Mouse (Mus musculus): ENCODE results near the gene Tmem210.

Gene Tmem210

GRCm38 (mm10) chr2:25297093-25297492, 9.1 kb downstream of the Tmem210 start:
- no peak for DNase-seq (ENCODE audit: low spot score)

- DNase-seq (ENCODE audit: low spot score): no peak
These were observed 10.1 kb downstream of the Tmem210 start for GRCm38 (mm10) chr2:25298046-25298445.

DNA sequence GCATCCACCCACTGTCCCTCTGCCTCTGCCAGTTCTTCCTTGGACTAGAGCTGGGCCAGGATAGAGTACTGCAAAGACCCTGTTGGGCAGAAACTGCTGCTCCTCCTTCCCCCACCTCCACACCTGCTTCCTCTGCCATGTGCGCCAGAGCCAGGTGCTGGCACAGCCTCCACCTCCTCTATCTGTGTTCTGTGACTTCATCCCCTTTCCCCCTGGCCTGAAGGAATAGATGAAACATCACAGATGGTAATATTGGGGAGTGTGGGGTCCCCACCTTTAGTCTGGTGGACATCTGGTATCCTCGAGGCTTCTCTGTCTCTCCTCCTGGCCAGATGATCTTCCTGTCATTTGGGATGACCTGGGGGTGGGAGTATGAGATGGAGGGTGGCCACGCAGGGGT, 15.5 kb downstream of the Tmem210 start:
- DNase-seq (ENCODE audit: low spot score): no peak

DNA sequence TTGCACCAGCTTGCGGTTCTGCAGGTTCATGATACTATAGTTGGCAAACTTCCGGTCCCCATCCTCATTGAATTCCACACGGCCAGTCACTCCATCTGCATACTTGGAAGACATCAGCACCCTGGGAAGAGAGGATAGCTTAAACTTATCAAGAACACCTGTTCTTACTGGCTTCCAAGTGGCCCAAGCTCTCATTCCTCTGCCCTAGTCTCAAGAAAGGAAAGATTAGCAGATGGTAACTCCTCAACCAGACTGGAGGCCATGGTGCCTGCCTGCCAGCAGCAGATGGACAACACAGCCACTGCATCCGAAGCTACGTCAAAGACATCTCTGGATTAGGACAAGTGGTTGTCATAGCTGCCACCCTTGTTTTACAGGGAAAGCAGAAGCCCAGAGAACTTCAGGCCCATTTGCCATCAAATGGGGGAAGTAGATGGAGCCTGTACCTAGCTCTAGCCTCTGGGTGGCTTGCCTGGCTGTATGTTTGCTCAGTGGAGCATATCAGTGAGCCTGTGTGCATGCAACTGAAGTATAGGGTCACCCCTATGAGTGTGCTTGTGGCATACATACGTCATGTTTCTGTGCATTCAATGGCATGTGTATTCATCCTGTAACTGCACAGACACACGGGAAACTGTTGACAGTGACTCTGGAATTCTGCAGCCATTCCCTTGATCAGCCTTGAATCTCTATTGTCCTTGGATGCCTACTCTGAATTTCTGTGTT, 16.1 kb downstream of the Tmem210 start:
- DNase-seq (ENCODE audit: low spot score): no peak

- DNase-seq (ENCODE audit: low spot score): no peak
These were observed 17.0 kb downstream of the Tmem210 start for GRCm38 (mm10) chr2:25304657-25305541.

- DNase-seq (ENCODE audit: low spot score): no peak
These were observed 17.8 kb downstream of the Tmem210 start for GRCm38 (mm10) chr2:25305587-25306359.

DNA sequence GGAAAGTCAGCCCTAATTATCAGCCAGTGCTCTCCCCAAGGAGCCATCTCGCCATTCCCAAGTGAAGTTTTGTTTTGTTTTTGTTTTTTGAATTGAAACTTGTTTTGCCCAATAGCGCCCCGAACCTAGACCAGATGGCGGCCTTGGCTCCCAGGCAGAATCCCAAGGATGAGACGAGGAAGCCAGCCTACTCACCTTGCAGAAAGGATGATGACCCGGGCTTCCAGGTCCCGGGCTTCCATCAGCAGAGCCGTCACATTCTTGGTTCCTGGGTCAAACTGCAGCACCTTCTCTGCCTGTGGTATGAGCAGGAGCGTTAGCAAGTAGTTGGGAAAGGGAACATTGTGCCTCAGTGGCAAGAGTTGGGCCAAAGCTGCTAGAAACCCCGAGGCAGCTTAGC, 22.2 kb downstream of the Tmem210 start:
- no peak for DNase-seq (ENCODE audit: low spot score)

DNA sequence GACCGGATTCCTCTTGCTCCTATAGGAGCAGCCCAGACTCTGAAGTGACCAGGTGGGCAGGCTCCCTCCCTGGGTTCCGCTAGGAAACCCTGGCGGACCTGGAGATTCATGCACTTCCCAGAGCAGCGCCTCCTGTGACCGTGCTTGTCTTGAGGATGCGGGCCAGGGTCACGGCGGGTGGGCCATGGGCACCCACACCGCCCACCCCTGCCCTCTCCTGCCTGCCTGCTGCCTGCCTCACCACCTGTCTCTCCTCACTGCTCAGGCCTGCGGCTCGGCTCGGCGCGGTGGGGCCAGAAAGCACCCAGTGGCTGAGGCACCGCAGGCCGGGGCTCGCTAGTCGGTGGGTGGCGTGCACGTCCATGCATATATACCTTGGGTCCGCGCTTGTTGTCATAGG, 23.0 kb downstream of the Tmem210 start:
- no peak for DNase-seq (ENCODE audit: low spot score)

GRCm38 (mm10) chr2:25311491-25311891, 23.5 kb downstream of the Tmem210 start:
- DNase-seq (ENCODE audit: low spot score): no peak

DNA sequence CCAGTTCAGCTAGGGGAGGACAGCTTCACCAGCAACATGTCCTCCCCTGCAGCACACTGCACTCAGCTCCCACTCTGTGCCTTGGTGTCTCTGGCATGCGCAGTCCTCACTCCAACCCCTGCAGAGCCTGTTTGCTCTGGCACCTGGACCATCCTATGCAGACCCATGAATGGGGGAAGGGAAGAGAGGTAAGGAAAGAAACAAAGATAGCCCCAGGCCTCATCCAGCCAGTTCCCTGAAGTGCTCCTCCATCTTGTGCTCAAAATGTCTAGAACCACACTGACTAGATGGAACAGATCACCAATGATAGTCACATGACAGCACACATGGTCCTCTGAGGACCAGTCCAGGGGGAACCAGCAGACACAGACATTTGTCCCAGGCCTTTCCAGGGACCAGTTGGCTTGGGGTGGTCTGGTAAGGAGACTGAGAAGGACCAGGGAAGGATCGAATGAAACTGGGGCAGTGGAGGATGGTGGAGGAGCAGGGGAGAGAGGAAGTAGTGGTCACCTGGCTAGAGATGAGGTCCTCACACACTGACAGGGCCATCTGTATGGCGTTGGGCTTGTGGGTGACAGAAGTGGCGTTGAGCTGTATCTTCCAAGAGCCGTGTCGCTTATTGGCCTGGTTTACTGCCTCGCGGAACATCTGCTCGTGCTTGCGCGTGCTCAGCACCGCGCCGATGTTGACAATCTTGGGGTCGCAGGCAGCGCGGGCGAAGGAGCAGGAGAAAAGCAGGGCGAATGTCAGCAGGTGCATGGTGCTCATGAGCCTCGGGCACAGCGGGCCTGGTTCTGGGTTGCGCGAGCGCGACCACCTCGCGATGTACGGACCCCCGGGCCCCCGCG, 30.4 kb downstream of the Tmem210 start:
- no peak for DNase-seq (ENCODE audit: low spot score)

GRCm38 (mm10) chr2:25318971-25319773, 31.2 kb downstream of the Tmem210 start, which contains the start of gene Grin1:
Gene Grin1 (minus strand): TSS chr2:25319187.
- DNase-seq (ENCODE audit: low spot score): peak; percentile 59

GRCm38 (mm10) chr2:25320084-25320483, 32.1 kb downstream of the Tmem210 start:
- DNase-seq (ENCODE audit: low spot score): no peak

GRCm38 (mm10) chr2:25326036-25326435, 38.1 kb downstream of the Tmem210 start:
- DNase-seq (ENCODE audit: low spot score): no peak

GRCm38 (mm10) chr2:25328440-25328839, 40.5 kb downstream of the Tmem210 start:
- DNase-seq (ENCODE audit: low spot score): peak; percentile 47

DNA sequence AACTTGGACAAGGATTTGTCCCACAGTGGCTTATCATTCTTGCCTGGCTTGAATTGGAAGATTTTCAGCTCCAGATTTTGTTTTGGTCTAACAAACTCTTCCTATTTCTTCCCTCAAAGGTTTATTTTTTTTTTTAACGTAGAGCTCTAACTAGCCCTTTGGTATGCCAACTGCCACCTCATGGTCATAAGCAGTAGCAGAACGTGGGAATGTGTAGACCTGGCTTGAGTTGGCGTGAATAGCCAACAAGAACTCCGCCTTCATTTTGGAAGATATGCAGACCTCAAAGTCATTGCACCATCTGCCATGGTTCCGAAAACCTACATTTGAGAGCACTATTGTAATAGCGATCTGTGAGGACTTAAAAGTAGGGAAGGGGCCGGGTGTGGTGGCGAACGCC, 43.5 kb downstream of the Tmem210 start:
- no peak for DNase-seq (ENCODE audit: low spot score)

DNA sequence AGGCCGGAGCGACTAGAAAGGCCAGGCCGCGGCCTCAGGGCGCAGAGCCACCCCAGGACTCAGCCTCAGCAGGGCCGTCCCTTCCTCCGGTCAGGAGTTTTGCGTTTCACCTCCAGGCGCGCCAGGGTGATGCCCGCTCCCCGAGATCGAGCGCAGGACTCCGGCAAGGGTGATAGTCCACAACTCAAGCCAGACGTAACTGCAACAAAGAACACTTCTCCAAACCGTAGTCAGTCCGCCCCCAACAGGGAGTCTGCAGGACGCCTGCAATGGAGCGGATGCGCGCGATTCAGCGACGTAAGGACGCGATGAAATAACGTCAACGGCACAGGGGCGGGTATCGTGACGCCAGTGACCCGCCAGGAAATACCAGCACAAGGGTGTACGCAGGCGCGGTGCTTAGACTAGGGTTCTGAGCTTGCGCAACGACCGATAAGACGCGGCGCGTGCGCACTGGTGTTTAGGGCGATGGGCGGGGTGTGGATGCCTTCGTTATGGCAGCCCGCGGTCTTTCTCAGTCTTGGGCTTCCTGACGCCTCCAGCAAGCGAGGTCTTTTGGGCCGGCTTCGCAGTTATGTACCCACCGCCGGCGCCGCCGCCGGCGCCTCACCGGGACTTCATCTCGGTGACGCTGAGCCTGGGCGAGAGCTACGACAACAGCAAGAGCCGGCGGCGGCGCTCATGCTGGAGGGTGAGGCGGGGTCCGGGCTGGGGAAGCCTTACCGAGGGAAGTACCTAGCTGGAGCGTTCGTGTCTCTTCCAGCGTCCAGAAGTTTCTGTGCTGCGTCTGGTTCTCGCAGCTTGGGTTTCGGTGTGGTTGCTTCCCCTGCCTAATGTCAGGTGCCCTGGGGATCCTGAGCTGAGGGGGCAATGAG, 44.6 kb downstream of the Tmem210 start, which contains the start of gene Man1b1:
Gene Man1b1, plus strand, starts transcription at position 53 of the 875 bp plus-strand sequence.
- DNase-seq (ENCODE audit: low spot score): peak; percentile 99

DNA sequence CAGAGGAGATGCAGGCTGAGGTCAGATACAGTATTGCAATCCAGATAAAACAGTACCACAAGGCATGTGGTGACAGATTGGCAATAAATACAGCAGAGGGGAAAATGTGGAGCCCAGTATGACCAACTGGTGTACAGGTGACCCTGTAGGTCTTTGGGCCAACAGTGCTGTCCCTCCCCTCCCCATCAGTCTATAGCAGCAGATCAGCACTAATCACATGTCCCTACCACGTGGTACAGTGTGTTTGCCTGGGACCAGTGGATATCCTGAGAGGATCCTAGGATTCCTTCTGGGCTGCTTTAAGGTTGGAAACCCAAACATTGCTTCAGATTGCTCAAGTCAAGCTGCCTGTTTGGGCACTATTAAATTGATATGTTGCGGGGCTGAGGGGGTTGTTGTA, 45.6 kb downstream of the Tmem210 start:
- DNase-seq (ENCODE audit: low spot score): no peak

GRCm38 (mm10) chr2:25338303-25338702, 50.4 kb downstream of the Tmem210 start:
- DNase-seq (ENCODE audit: low spot score): no peak
